Mouse (Mus musculus) liver, adult (tissue): ENCODE data around the gene Gm7247.
"Not testable (repeated sequence)": the region's sequence is repeated elsewhere in the genome, so short reads cannot be mapped to it uniquely, and the experiment has no call there.

Experiments used
- GATA4 ChIP-seq: IDR thresholded peaks from 2 replicates; pipeline ENCODE4 v1.6.1; 2014; ENCODE audit warnings: mild to moderate bottlenecking, low read length; ENCODE audit not compliant: insufficient replicate concordance

The Gm7247 gene

GRCm38 (mm10) chr14:51483671-51484070, 122.1 kb downstream of the Gm7247 start:
- TF ChIP-seq GATA4: no peak

- no peak for TF ChIP-seq GATA4
Measured at GRCm38 (mm10) chr14:51486111-51486510, 124.6 kb downstream of the Gm7247 start.

GRCm38 (mm10) chr14:51495781-51496180, 134.2 kb downstream of the Gm7247 start:
- TF ChIP-seq GATA4: no peak

- TF ChIP-seq GATA4: no peak
Measured at GRCm38 (mm10) chr14:51496955-51497354, 135.4 kb downstream of the Gm7247 start.

DNA sequence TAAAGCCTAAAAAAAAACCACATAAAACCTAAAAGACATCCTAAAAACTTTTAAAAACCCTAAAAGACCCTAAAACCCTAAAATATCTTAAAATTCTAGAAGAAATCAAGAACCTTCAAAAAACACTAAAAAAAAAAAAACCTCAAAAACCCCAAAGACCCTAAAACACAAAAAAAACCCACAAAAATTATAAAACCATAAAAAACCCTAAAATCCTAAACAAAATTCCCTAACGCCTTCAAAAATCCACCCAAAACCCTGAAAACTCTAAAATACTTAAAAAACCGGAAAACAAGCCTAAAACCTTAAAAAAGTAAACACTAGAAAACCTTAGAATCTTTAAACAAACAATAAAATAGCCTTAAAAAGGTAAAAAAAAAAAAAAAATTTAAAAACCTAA, 136.4 kb downstream of the Gm7247 start:
- no peak for TF ChIP-seq GATA4

DNA sequence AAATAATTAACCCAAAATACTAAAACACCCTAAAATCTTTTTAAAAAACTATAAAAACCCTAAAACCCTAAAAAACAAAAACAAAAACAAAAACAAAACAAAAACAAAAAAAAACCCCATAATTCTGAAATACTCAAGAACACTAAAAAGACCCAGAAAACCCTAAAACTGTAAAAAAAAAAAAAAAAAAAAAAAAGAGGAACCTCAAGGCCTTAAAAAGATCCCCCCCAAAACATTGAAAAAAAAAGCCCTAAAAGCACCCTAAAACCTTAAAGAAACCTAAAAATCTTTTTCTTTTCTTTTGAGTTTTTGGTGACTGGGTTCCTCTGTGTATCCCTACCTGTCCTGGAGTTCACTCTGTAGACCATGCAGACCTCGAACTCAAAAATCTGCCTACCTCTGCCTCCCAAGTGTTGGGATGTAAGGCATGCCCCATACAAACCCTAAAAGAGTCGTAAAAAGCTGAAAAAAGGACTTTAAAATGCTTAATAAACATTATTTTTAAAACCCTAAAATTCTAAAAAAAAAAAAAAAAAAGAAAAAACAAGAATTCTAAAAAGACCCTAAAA, 138.2 kb downstream of the Gm7247 start:
- TF ChIP-seq GATA4: no peak

DNA sequence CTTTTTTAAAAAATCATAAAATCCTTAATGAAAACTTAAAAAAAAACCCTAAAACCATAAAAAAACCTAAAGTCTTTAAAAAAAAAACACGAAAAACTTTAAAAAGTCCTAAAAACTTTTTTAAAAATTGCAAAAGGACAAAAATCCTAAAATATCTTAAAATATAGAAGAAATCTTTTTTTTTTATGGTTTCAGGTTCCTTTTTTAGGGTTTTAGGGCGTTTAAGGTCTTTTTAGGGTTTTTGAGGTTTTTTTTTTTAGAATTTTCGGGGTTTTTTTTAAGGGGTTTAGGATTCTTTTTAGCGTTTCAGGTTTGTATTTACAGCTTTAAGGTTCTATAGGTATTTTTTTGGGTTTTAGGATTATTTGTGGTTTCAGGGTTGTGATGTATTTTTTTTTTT, 138.9 kb downstream of the Gm7247 start:
- TF ChIP-seq GATA4: no peak

DNA sequence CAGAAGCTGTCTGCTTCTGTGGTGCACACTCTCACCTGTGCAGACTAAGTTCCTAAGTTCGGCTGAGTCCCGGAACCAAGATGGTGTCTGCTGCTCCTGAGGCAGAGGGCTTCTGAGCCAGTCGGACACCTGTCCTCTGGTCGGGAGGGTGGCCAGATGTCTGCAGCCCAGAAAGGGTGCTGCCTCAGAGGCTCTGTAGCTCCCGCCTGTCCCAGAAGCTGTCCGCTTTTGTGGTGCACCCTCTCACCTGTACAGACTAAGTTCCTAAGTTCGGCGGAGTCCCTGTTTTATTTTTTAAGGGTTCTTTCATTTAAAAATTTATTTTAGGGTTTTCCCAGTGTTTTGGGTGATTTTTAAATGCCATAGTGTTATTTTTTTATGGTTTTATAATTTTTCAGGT, 145.9 kb downstream of the Gm7247 start:
- TF ChIP-seq GATA4: no peak

DNA sequence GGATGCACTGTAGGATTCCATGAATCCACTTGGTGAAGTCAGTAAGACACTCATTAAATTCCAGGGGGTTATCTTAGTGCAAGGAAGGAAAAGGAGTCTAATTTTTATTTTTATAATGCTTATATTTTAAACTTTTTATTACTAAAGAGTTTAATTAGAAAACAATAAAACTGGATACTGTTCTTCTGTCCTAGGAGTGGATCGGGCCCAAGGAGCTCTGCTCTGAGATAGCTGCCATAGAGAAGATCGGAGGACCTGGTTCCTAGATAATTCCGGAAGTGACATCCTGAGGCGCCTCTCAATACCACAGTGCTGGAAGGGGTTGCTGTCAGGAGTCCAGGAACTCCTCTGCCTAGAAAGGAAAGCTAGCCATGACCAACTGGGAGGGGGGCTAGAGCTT, 190.9 kb downstream of the Gm7247 start, which contains the start of gene Gm5622:
TSS of gene Gm5622 (plus strand) at position 301 of the 400 bp plus-strand sequence.
- no peak for TF ChIP-seq GATA4

GRCm38 (mm10) chr14:51573963-51574362, 212.4 kb downstream of the Gm7247 start, which contains the start of gene Gm17175:
TSS of gene Gm17175 (minus strand) at chr14:51574063.
- TF ChIP-seq GATA4: not testable (repeated sequence)

- not testable (repeated sequence) for TF ChIP-seq GATA4
Measured at GRCm38 (mm10) chr14:51592039-51592438, 230.5 kb downstream of the Gm7247 start, which contains the start of gene Gm17174. TSS of gene Gm17174 (minus strand) at chr14:51592139.

GRCm38 (mm10) chr14:51611210-51611609, 249.7 kb downstream of the Gm7247 start, which contains the start of gene Gm17078:
TSS of gene Gm17078 (minus strand) at chr14:51611310.
- no peak for TF ChIP-seq GATA4
